Mouse (Mus musculus): ENCODE measurements around the gene Litaf.

Gene Litaf

GRCm38 (mm10) chr16:10956938-10957685 is 108.8 kb downstream of the Litaf start:
- no peak for DNase-seq (ENCODE audit: low read depth)

- DNase-seq (ENCODE audit: low read depth): no peak
Measured at GRCm38 (mm10) chr16:10955078-10955477, 110.9 kb downstream of the Litaf start.

GRCm38 (mm10) chr16:10952881-10953280 is 113.1 kb downstream of the Litaf start:
- no peak for DNase-seq (ENCODE audit: low read depth)

- DNase-seq (ENCODE audit: low read depth): no peak
Measured at GRCm38 (mm10) chr16:10952071-10952470, 113.9 kb downstream of the Litaf start.

- DNase-seq (ENCODE audit: low read depth): no peak
Measured at GRCm38 (mm10) chr16:10951581-10951980, 114.4 kb downstream of the Litaf start.

GRCm38 (mm10) chr16:10950539-10950938 is 115.4 kb downstream of the Litaf start:
- no peak for DNase-seq (ENCODE audit: low read depth)

- no peak for DNase-seq (ENCODE audit: low read depth)
Measured at GRCm38 (mm10) chr16:10947724-10948123, 118.2 kb downstream of the Litaf start.

- DNase-seq (ENCODE audit: low read depth): no peak
Measured at GRCm38 (mm10) chr16:10945381-10946127, 120.4 kb downstream of the Litaf start.

- no peak for DNase-seq (ENCODE audit: low read depth)
Measured at GRCm38 (mm10) chr16:10944545-10944944, 121.4 kb downstream of the Litaf start.

GRCm38 (mm10) chr16:10943257-10943656 is 122.7 kb downstream of the Litaf start:
- no peak for DNase-seq (ENCODE audit: low read depth)

- DNase-seq (ENCODE audit: low read depth): no peak
Measured at GRCm38 (mm10) chr16:10940661-10941060, 125.3 kb downstream of the Litaf start.

- no peak for DNase-seq (ENCODE audit: low read depth)
Measured at GRCm38 (mm10) chr16:10939932-10940331, 126.0 kb downstream of the Litaf start.

GRCm38 (mm10) chr16:10937497-10937896 is 128.5 kb downstream of the Litaf start:
- no peak for DNase-seq (ENCODE audit: low read depth)

- DNase-seq (ENCODE audit: low read depth): no peak
Measured at GRCm38 (mm10) chr16:10936700-10937319, 129.1 kb downstream of the Litaf start.

GRCm38 (mm10) chr16:10934047-10934446 is 131.9 kb downstream of the Litaf start:
- no peak for DNase-seq (ENCODE audit: low read depth)

- no peak for DNase-seq (ENCODE audit: low read depth)
Measured at GRCm38 (mm10) chr16:10933372-10933771, 132.6 kb downstream of the Litaf start.

- no peak for DNase-seq (ENCODE audit: low read depth)
Measured at GRCm38 (mm10) chr16:10927026-10927425, 138.9 kb downstream of the Litaf start.

GRCm38 (mm10) chr16:10925591-10926180 is 140.3 kb downstream of the Litaf start:
- no peak for DNase-seq (ENCODE audit: low read depth)

- no peak for DNase-seq (ENCODE audit: low read depth)
Measured at GRCm38 (mm10) chr16:10923561-10923960, 142.4 kb downstream of the Litaf start.

- no peak for DNase-seq (ENCODE audit: low read depth)
Measured at GRCm38 (mm10) chr16:10919856-10920255, 146.1 kb downstream of the Litaf start.

- no peak for DNase-seq (ENCODE audit: low read depth)
Measured at GRCm38 (mm10) chr16:10916271-10916670, 149.7 kb downstream of the Litaf start.

- DNase-seq (ENCODE audit: low read depth): no peak
Measured at GRCm38 (mm10) chr16:10915066-10915465, 150.9 kb downstream of the Litaf start.

- DNase-seq (ENCODE audit: low read depth): no peak
Measured at GRCm38 (mm10) chr16:10911061-10911460, 154.9 kb downstream of the Litaf start.

All from fibroblast of lung, adult 2 months (primary cell).